Mouse (Mus musculus) liver, embryonic 16.5 days (tissue): ENCODE results near the gene Ddx42. TPM values are rescaled to one million over a fixed set of nuclear protein-coding genes. Genes with fewer than 3 reads are reported as not detected.
"Not testable (repeated sequence)": the region's sequence is repeated elsewhere in the genome, so short reads cannot be mapped to it uniquely, and the experiment has no call there.

Experiments used
- ATAC-seq: fragments of 200-750 bp; cut with Nextera tagmentation; 2 replicates; pipeline ENCODE4 v1.8.0; 2017; ENCODE audit warnings: low read depth, mild to moderate bottlenecking, moderate number of reproducible peaks, moderate library complexity
- H3K27ac ChIP-seq: fragments of 300-500 bp; sonication (generic); 2 replicates; pipeline ENCODE4 v1.5.1; 2014; ENCODE audit warnings: mild to moderate bottlenecking, low read length
- H3K27me3 ChIP-seq: fragments of 300-500 bp; sonication (generic); 2 replicates; pipeline ENCODE4 v1.6.1; 2014; ENCODE audit warnings: low read depth, low read length, mixed read lengths; ENCODE audit not compliant: control insufficient read depth, insufficient read depth
- H3K36me3 ChIP-seq: fragments of 300-500 bp; sonication (generic); 2 replicates; pipeline ENCODE4 v1.6.1; 2014; ENCODE audit warnings: mild to moderate bottlenecking; ENCODE audit not compliant: control insufficient read depth, insufficient read depth
- H3K4me1 ChIP-seq: fragments of 300-500 bp; sonication (generic); 2 replicates; pipeline ENCODE4 v1.6.1; 2014; ENCODE audit warnings: low read depth, low read length, mixed read lengths; ENCODE audit not compliant: control insufficient read depth
- H3K4me2 ChIP-seq: fragments of 300-500 bp; sonication (generic); 2 replicates; pipeline ENCODE4 v1.6.1; 2014; ENCODE audit warnings: low read depth, low read length, mixed read lengths
- H3K4me3 ChIP-seq: fragments of 300-500 bp; sonication (generic); 2 replicates; pipeline ENCODE4 v1.5.1; 2014; ENCODE audit warnings: low read depth, mild to moderate bottlenecking, low read length
- H3K9ac ChIP-seq: fragments of 300-500 bp; sonication (generic); 2 replicates; pipeline ENCODE4 v1.6.1; 2014; ENCODE audit warnings: low read depth, low read length
- H3K9me3 ChIP-seq: fragments of 300-500 bp; sonication (generic); replicated peaks from 2 replicates; pipeline ENCODE4 v1.6.1; 2016; ENCODE audit warnings: low read length; ENCODE audit not compliant: control insufficient read depth
- WGBS: fragments of 180-500 bp; shearing (Covaris S2); extraction: QIAGEN DNeasy Blood & Tissue Kit; methylation state at CpG from one replicate; pipeline ENCODE4 v1.1.7; 2014; ENCODE audit not compliant: insufficient replicate concordance; 5-methylcytosine and 5-hydroxymethylcytosine counted together
- polyA plus RNA-seq: library from polyadenylated mRNA; unstranded; fragments of >200 nt; fragmentation: Nextera tagmentation; extraction: Ambion mirVana; gene quantifications from 2 replicates; pipeline ENCODE4 v1.2.1, GENCODE M21; 2015

The Ddx42 gene
- polyA plus RNA-seq, 1 experiment from 2014 or later, result 24.7 TPM

DNA sequence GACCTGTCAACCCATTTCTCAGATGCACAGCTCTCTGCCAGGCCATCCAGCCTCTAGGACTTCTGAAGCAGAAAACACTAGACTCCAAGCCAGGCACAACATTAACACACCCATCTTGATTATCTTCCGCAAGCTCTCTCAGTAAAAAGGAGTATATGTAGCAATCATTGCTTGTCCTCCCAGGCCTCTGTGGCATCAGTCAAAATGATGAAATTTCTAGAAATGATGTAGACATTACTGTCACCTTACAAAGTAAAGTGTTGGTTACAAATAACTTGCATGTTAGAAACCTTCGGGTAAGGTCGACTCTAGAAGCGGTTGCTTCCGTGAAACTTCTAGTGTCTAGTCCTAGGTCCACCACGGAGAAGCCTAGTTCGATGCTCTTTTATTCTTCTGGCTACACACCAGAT is 1.3 kb upstream of the Ddx42 start:
- Histone ChIP-seq H3K27me3 (no peaks in the 10 kb centered on the region), H3K4me3 (peak overlapping the region; percentile 97), H3K4me2 (peak overlapping the region; percentile 93), H3K36me3 (peaks cover 17% of the 10 kb centered on the region), H3K9me3 (no peaks in the 10 kb centered on the region), H3K9ac (peak overlapping the region; percentile 95), H3K4me1 (peaks cover 21% of the 10 kb centered on the region), H3K27ac (peak overlapping the region; percentile 100)
- 7% methylated on average over 7 of the region's 7 CpGs for WGBS
- no peak for ATAC-seq

DNA sequence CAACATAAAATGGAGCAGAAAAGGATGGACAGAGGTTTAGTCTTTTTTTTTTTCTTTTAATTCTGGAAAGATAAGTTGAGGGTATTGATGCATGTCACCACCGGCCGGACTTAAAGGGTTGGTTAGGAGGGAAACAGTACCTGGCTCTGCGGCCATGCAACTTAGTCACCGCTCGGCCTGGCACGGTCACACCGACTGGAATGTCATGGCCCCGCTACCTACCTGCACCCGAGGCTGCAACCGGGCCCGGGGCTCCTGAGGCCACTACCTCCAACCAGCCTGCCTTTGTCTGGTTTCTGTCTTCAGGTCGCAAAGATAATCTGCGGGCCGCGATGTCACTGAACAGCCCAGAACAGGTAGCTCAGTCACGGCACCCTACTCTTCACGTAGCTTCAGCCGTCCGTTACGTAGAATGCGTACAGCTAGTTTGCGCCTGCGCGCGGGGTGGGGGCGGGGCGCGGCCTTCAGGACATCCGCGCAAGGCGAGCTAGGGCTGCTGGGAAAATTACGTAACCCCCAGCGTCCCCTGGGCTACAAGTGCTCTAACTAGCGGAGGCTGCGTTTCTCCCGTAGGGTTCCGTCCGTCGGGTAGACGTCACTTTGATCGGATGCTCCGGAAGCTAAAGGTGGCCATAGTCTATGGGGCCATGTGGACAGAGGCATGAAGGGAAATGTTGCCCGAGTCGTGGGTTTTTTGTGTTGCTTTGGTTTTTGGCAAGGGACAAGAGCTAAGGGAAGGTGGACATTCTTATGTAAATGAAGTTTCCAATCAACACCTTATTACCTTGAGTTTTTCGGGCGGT is 598 bp upstream of the Ddx42 start, which contains the start of gene Ccdc47:
Ccdc47 (minus strand) TSS at position 418 of the 803 bp plus-strand sequence.
- Histone ChIP-seq H3K27ac (peak within 1 kb of the TSS; percentile 100), H3K4me2 (peak within 1 kb of the TSS; percentile 93), H3K36me3 (peaks cover 14% of the 10 kb centered on the region), H3K4me1 (peaks cover 24% of the 10 kb centered on the region), H3K9me3 (no peaks in the 10 kb centered on the region), H3K4me3 (peak within 1 kb of the TSS; percentile 97), H3K9ac (peak within 1 kb of the TSS; percentile 95), H3K27me3 (no peaks in the 10 kb centered on the region)
- WGBS, result under 1% methylated on average over 46 of the region's 46 CpGs
- peak; percentile 91 for ATAC-seq

DNA sequence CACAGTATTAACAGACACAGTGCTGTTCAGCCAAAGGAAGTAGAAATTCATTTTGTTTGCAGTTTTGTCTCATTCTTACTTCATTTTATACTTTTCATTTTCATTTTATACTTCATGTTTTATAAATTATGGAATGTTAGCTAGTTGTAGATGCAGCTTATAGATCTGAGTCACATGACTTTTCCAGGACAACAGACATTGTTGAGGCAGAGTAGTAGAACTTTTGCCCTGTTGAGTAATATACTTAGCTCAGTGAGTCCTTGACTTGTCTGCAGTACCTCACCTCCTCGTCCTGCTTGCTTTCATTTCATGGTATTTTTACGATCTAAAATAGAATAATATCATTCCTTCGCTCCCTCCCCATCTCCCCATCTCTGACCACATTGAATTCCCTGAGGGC is 3.9 kb downstream of the Ddx42 start:
- Histone ChIP-seq H3K4me3 (no peak overlapping the region), H3K4me1 (peaks cover 13% of the 10 kb centered on the region), H3K27ac (0 out of 2 replicates have a peak overlapping the region, but pooled peaks have one; percentile 2), H3K4me2 (no peak overlapping the region), H3K27me3 (no peaks in the 10 kb centered on the region), H3K9me3 (no peaks in the 10 kb centered on the region), H3K9ac (no peak overlapping the region), H3K36me3 (peaks cover 10% of the 10 kb centered on the region)
- 74% methylated on average over 3 of the region's 3 CpGs for WGBS
- no peak for ATAC-seq

DNA sequence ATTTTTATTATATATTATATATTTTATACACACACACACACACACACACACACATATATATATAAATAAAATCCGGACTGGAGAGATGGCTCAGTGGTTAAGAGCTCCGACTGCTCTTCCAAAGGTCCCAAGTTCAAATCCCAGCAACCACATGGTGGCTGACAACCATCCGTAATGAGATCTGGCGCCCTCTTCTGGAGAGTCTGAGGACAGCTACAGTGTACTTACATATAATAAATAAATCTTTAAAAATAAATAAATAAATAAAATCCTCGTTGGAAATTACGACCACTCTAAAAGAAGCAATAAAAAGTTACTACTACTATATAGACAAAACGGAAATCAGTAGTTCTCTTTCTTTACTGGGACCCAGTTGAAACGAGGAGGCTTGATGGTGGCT is 17.3 kb downstream of the Ddx42 start:
- not testable (repeated sequence) for H3K27ac ChIP-seq, H3K4me3 ChIP-seq, H3K9me3 ChIP-seq, H3K27me3 ChIP-seq, ATAC-seq, H3K9ac ChIP-seq, H3K4me2 ChIP-seq, H3K4me1 ChIP-seq
- peaks cover 45% of the 10 kb centered on the region for H3K36me3 ChIP-seq
- 74% methylated on average over 8 of the region's 8 CpGs for WGBS

DNA sequence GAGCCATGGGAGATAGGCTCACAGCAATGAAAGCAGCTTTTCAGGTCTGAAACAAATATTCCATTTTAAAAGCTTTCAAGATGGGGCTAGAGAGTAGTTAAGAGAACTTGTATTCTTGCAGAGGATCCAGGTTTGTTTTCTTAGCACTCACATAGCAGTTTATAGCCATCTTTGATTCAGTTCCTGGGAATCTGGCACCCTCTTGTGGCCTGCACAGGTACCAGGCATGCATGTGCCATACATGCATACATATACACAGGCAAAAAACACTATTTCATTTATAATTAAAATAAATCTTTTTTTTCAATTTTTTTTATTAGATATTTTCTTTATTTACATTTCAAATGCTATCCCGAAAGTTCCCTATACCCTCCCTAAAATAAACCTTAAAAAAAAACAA is 30.1 kb downstream of the Ddx42 start:
- Histone ChIP-seq H3K27me3 (no peaks in the 10 kb centered on the region), H3K4me3 (no peak overlapping the region), H3K9me3 (0 out of 2 replicates have a peak, but pooled peaks cover 2% of the 10 kb centered on the region), H3K27ac (no peak overlapping the region), H3K9ac (no peak overlapping the region), H3K36me3 (peaks cover 81% of the 10 kb centered on the region), H3K4me1 (no peaks in the 10 kb centered on the region), H3K4me2 (no peak overlapping the region)
- ATAC-seq, result no peak
- WGBS, result 76% methylated on average over 1 of the region's 1 CpGs

DNA sequence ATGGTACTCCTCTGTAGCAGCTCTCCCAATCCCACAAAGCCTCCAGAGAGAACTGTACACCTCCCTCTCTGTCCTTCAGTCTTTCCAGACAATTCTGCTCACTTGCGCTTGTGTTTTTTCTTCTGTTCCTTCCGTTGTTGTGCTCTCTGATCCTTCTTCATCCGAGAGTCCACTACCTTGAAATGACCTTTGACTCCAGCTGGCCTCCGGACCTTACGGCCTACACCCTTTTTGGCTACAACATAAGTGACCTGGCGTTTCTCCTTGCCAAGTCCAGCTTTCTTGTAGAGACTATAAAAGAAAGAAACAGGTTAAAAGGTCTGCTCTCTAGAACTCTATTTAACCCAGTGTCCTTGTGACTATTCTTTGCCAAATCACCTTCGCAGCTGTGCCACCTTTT is 32.6 kb downstream of the Ddx42 start:
- H3K9me3 ChIP-seq, result 0 out of 2 replicates have a peak, but pooled peaks cover 2% of the 10 kb centered on the region
- no peaks in the 10 kb centered on the region for H3K4me1 ChIP-seq
- no peak overlapping the region for H3K27ac ChIP-seq
- H3K27me3 ChIP-seq, result no peaks in the 10 kb centered on the region
- no peak overlapping the region for H3K4me2 ChIP-seq
- WGBS, result 80% methylated on average over 7 of the region's 7 CpGs
- H3K4me3 ChIP-seq, result no peak overlapping the region
- H3K9ac ChIP-seq, result no peak overlapping the region
- peaks cover 74% of the 10 kb centered on the region for H3K36me3 ChIP-seq
- no peak for ATAC-seq

DNA sequence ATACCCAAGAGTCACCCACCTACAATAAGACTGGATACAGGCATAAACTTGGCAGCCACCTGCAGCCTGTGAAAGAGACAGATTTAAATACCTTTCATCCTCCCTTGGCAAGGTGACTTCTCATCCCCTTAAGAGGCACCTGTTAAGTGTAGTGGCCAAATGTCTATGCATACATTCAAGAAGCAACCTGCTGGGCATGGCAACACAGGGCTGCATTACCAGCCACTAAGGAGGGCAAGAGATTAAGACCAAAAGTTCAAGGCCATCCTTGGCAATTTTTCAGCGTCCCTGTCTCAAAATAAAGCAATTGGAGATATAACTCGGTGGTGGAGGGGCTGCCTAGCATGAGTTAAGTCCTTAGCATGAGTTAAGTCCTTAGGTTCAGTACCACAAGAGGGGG is 38.0 kb downstream of the Ddx42 start:
- Histone ChIP-seq H3K9me3 (no peaks in the 10 kb centered on the region), H3K4me1 (peaks cover 20% of the 10 kb centered on the region), H3K27ac (no peak overlapping the region), H3K9ac (peak overlapping the region; percentile 75), H3K4me3 (peak overlapping the region; percentile 92), H3K27me3 (no peaks in the 10 kb centered on the region), H3K4me2 (peak overlapping the region; percentile 90), H3K36me3 (peaks cover 33% of the 10 kb centered on the region)
- 14% methylated on average over 2 of the region's 2 CpGs for WGBS
- ATAC-seq, result no peak

DNA sequence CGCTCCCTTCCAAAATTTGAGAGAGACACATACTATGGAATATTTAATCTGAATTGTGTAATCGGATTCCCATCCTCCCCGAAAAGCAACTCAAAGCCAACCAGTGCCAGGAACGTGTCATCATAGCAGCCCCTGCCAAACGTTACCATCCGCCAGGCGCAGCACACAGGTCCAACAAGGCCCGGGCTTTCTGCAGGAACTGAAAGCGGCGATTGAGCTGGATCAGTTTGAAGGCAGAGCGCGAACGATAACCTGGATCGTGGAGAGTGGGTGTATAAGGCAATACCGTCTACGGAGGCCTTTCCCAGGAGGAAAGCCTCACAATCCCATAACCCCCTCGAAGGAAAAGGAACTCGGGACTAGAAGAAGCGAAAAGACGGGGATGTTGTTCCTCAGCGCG is 38.4 kb downstream of the Ddx42 start:
- H3K4me3 ChIP-seq, result peak overlapping the region; percentile 92
- H3K36me3 ChIP-seq, result peaks cover 29% of the 10 kb centered on the region
- peaks cover 20% of the 10 kb centered on the region for H3K4me1 ChIP-seq
- peak overlapping the region; percentile 83 for H3K27ac ChIP-seq
- H3K27me3 ChIP-seq, result no peaks in the 10 kb centered on the region
- H3K4me2 ChIP-seq, result peak overlapping the region; percentile 90
- WGBS, result 1% methylated on average over 22 of the region's 22 CpGs
- no peak for ATAC-seq
- H3K9ac ChIP-seq, result peak overlapping the region; percentile 75
- no peaks in the 10 kb centered on the region for H3K9me3 ChIP-seq

DNA sequence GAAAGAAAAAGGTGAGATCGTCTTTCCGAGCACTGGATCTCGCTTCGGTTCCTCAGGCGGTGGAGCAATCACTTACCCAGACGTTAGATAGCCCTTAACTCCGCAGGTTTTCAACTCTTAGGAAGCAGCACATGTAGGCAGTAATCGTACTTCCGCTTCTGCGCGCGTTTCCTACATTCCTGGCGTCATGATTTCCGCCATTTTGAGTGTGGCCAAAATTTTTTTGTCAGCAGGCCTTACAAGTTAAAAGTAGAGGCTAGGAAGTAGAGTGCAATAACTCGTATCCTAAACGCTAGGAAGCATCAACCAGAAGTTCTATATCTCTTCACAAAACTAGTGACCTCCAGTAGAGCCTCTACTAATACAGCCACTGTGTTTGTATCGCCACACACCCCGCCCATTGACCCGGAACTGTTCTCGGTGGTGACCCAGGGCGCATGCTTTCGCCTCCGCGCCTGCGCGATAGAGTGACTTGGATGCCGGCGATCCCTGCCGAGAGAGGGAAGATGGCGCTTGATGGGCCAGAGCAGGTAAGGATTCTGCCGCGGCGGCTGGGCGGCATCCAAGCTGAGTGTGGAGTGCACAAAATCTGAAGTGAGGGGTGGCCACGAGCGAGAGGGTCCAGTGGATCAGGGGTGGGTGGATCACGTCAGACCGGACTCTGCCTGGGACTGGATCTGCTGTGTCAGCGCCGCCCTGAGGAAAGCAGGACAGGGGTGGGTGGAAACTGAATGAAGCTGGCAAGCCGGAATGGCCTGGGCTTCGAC is 39.1 kb downstream of the Ddx42 start, which contains the start of the genes Ftsj3 and Psmc5:
Ftsj3 (minus strand) TSS at position 395 of the 767 bp plus-strand sequence.
Psmc5 (plus strand) TSS at position 470 of the 767 bp plus-strand sequence.
- H3K36me3 ChIP-seq, result peaks cover 25% of the 10 kb centered on the region
- H3K4me1 ChIP-seq, result peaks cover 20% of the 10 kb centered on the region
- no peaks in the 10 kb centered on the region for H3K27me3 ChIP-seq
- peak; percentile 96 for ATAC-seq
- peak within 1 kb of the TSS; percentile 87 for H3K9ac ChIP-seq
- H3K27ac ChIP-seq, result peak within 1 kb of the TSS; percentile 83
- H3K4me2 ChIP-seq, result peak within 1 kb of the TSS; percentile 90
- peak within 1 kb of the TSS; percentile 92 for H3K4me3 ChIP-seq
- H3K9me3 ChIP-seq, result no peaks in the 10 kb centered on the region
- under 1% methylated on average over 42 of the region's 42 CpGs for WGBS
